Mouse (Mus musculus) T-cell, adult 66 days (primary cell): Measurements from ENCODE around the gene Tfpt. TPM values are rescaled to one million over a fixed set of nuclear protein-coding genes. Genes with fewer than 3 reads are reported as not detected.

Experiments
- total RNA-seq, 2 experiments: library from RNA; stranded (reverse); gene quantifications; 3 replicates in 1 of 2; 4 replicates in 1 of 2; pipeline ENCODE4 v1.2.4; 2023

The Tfpt gene
- 10 to 100 TPM; 18.8 to 22.4 TPM for total RNA-seq

DNA sequence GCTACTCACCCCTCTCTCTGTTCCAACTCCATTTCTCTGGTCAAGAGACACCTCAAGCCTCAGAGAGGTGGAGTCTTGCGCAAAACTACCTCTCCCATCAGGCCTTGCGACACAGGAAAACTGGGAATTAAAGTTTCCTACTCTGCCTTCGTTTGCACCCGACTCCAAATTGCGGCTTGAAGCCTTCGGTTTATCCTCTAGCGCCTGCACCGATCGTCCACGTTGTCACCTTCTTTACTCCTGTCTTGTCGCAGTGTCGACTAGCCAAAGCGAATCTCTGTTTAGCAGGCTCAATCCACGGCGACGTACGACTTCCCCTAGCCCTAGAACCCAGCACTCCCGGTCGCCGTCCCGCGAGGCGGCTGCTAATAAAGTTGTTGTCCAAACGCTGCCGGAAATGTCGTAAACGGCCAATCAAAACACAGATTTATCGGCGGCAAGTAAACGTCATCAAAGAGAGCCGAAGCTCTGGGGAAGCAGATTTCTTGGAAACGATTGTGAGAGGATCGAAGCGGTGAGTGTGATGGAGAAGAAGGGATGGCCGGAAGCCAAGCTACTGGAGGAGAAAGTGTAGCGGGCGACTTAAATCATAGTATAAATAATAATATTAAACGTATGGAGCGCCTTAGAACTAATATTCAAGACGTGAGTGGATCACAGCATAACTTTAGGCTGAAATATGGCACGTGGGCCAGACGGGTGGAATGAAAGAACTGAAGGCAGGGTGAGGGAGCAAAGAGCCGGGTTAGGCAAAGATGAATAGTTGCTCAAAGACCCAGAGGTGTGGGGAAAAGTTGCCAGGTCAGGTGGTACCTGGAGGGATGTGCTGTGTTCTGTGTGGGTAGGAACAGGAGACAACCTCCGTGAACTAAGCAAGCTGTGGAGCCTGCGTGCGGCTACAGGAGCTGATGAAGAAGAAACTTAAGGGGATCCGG, at the start of gene Tfpt, which contains the start of gene Prpf31:
TSS of gene Tfpt (minus strand) at position 387 of the 935 bp plus-strand sequence.
TSS of gene Prpf31 (plus strand) at position 443 of the 935 bp plus-strand sequence.

DNA sequence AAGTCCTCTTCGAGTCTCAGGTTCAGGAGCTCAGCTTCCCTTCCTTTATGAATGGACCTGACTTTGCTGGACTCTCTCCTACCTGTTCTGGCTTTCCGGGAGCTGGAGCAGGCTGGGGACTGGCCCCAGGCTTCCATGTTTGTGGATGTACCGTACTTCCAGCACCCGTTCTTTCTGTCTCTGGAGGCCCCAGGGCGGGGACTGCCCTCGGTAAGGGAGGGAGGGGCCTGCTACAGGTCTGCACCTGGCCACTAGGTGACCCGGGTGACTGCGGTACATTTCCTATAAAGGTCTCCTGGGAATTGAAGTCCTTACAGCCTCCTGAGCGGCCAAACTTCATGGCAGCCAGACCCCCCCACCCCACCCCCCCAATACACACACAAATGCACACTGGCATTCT, 47.6 kb upstream of the Tfpt start, which contains the start of gene Tmc4:
TSS of gene Tmc4 (minus strand) at position 212 of the 400 bp plus-strand sequence.

DNA sequence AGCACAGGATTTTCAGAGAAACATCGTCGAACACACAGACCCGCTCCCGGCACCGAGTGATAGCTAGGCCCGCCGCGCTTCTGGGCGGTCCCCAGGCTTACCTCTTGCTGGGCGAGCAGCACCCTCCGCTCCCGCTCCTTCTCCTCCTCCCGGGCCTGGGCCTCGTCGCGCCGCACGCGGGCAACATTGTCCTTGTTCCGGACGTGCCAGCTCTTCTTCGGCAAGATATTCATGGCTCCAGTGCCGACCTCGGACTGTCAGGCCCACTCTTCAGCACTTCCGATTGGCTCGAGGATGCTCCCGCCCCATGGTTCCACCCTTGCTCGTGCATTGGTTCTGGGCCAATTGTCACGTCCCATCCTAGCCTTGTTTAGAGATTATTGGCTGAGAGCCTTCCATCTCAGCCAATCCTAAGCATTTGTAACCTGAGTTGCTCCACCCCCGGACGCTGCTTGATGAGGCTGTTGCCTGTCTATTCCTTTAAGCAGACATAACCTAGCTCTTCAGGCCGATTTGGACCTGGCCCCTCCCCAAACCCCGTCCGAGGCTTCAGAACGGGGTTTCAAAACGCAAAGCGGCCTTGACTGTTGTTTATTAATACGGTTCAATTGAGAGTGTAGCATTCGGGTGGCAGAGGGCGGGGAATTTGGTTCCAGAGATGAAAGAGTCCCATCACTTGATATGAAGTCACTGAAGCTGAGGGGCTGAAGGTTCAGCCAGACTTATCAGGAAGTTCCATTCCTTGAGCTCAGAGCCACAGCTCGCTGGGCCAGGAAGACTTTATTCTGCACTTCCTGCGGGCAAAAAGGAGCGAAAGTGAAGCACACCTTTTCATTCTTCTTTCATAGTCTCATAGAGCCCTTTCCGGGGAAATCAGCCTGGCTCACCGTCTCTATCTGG, 35.7 kb upstream of the Tfpt start, which contains the start of gene Leng1:
TSS of gene Leng1 (minus strand) at position 626 of the 900 bp plus-strand sequence.

DNA sequence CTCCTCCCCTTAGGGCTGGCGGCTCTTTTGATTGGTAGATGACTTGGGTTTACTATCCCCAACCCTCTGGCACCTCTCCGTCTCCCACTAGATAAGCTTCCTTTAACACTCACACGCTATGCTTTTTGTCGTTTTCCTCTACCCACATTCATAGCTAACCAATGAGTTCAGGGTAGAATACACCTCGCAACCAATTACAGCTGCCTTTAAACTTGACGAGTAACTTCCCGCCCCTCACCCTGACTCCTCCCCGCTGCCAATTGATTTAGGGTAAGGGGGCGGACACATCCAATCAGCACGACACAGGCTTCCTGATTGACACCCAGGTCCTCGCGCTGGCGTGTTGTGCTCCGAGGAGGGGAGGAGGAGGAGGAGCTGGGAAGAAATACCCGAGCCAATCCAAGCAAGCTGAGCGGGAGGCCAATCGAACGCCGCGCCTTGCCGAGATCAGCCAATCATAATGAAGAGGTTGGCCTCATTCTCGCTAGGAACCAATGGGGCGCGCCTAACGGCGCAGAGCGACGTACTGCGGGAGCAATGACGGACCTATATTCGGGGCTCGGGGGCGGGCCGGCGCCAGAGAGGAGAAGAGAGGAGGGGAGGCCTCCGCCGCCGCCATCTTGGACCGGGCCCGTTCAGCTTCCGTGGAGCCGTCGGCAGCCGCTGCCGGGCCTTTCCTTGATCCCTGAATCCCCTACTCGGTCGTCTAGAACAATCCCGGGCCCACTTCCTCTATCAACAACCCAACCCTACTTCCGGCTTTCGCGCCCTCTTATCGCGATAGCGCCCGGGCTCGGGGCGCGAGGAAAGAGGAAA, 15.2 kb upstream of the Tfpt start, which contains the start of gene Cnot3:
TSS of gene Cnot3 (plus strand) at position 597 of the 816 bp plus-strand sequence.

DNA sequence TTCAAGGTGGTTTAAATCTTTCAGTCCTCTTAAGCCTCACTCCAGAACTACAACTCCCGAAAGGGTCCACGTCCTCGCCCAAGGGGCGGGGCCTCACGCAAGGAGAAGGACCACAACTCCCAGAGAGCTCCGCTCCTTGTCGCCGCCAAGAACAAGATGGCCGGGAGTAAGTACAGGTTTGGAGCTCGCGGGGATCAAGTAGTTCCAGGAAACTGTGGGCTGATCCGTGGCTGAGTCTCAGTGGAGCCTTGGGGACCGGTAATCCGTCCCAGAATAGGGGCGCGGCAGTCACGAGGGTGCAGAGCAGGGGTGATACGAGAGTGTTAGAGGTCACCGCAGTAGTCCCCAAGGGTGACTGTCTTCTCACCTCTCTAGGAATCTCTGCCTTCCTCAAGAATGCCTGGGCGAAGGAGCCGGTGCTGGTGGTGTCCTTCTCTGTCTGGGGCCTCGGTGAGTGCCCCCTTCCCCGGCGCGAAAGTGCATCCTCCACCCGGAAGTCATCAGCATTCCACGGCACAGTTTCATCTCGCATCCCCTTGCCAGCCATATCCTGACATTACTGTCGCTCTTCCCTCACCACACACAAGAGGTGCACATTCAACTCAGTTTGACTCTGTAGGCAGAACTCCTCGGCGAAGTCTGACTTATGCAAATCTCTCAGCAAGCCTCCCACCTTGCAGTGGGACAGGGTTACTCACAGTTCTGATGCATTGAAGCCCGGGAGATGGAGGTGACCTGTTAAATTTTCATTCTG, 12.3 kb downstream of the Tfpt start, which contains the start of gene Ndufa3:
TSS of gene Ndufa3 (plus strand) at position 132 of the 754 bp plus-strand sequence.

DNA sequence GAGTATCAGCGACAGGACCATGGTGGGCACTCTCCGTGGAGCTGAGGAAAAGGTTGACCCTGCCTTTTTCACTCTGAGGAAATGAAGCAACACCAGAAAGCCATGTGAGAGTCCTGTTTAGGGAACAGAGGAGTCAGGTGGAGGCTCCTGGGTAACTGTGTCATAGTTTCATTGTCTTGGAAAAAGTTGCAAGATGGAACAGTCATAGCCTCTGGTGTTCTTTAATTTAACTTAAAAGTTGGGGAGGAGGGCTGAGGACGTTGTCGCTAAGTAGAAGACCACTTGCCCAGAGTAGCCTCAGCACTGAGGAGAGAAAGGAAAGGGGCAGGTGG, 13.7 kb downstream of the Tfpt start, which contains the start of gene Oscar:
TSS of gene Oscar (minus strand) at position 101 of the 332 bp plus-strand sequence.

Other genes starting within 250 kb of the Tfpt start
- not detected for gene Cacng8, start 239.2 kb downstream of the Tfpt start, total RNA-seq
- not detected for gene Cacng6, start 205.7 kb downstream of the Tfpt start, total RNA-seq
- not detected for gene Tarm1, start 127.3 kb downstream of the Tfpt start, total RNA-seq
- gene Oscar, start 13.8 kb downstream of the Tfpt start, total RNA-seq = not detected
- gene Ndufa3, start 12.6 kb downstream of the Tfpt start, total RNA-seq = 100 to 1,000 TPM; 346 to 367 TPM
- gene Prpf31, start 56 bp upstream of the Tfpt start, total RNA-seq = 10 to 100 TPM; 64.3 to 67.5 TPM
- gene Cnot3, start 15.3 kb upstream of the Tfpt start, total RNA-seq = 100 to 1,000 TPM; 114 to 141 TPM
- 10 to 100 TPM; 14.1 to 14.5 TPM for gene Leng1, start 35.9 kb upstream of the Tfpt start, total RNA-seq
- gene Tmc4, start 47.6 kb upstream of the Tfpt start, total RNA-seq = 10 to 100 TPM; 10.7 to 11.3 TPM
- gene Tsen34, start 62.9 kb upstream of the Tfpt start, total RNA-seq = 10 to 100 TPM; 24.6 to 26.1 TPM
- 10 to 100 TPM; 58.2 to 69.3 TPM for gene Mboat7, start 63.6 kb upstream of the Tfpt start, total RNA-seq
- gene Rps9, start 74.1 kb upstream of the Tfpt start, total RNA-seq = 1,000 to 10,000 TPM; 2,583 to 2,648 TPM
- under 1 TPM; 0.68 to 0.93 TPM for gene Pirb, start 90.5 kb upstream of the Tfpt start, total RNA-seq
- under 1 TPM; 0.44 to 0.50 TPM for gene Gm15448, start 195.8 kb upstream of the Tfpt start, total RNA-seq
- 1 to 10 TPM in 1 of 2 experiments, under 1 TPM in 1; 0.47 to 1.3 TPM for gene Pira2, start 215.1 kb upstream of the Tfpt start, total RNA-seq